Mouse (Mus musculus): ENCODE results near the gene Nup210l.

GRCm38 (mm10) chr3:90213956-90214684, 110.2 kb downstream of the Nup210l start:
- TF ChIP-seq CTCF (IDR thresholded peaks at IDR 0.05; ENCODE audit: low read depth, low read length) (no peak), POLR2A (IDR thresholded peaks at IDR 0.05; ENCODE audit: extremely low read depth, insufficient read depth, low read length) (no peak)

Data from liver, adult 2 months (tissue).